Comparison of ENCODE assay signal across 8 mouse cellular contexts in genomic region chr12:109437559-109438350, GRCm38 (mm10). TPM values are rescaled to one million over a fixed set of nuclear protein-coding genes. Genes with fewer than 3 reads are reported as not detected.
DNase-seq lines count a peak whose midpoint lies in the region; ATAC-seq and TF ChIP-seq lines count a peak whose summit lies in the region.

No protein-coding gene starts in this region.

- intact Hi-C loops in heart, postnatal 14 days (cut with DNase I) = loop anchor here (1.0 to 5.0 kb wide), 4 partner anchors 100 to 936 kb away; no protein-coding TSS in a partner anchor

- peak; percentile 13 for DNase-seq in c-Kit-negative CD71-positive TER-119-positive erythroid progenitor cells, embryonic 14.5 days (ENCODE audit: low read depth, low spot score)
- peak; percentile 76 for DNase-seq in forebrain, embryonic 14.5 days (ENCODE audit: low spot score)
- peak; percentile 85 to 91 for DNase-seq in heart, postnatal 14 days
- DNase-seq in kidney, postnatal 4 days = peak; percentile 89 to 91
- peak; percentile 83 for DNase-seq in ovary, postnatal 14 days (ENCODE audit: low spot score)
- peak; percentile 87 to 97 for DNase-seq in thymus, postnatal 10 days (ENCODE audit: low spot score in 2 of 2)

- TF ChIP-seq POLR2A in ES-Bruce4 (IDR thresholded peaks at IDR 0.05; ENCODE audit: insufficient read depth, low read length) = no peak

- H3K27ac ChIP-seq in ES-Bruce4 (ENCODE audit: insufficient read depth, low read length) = no peak overlapping the region
- no peak overlapping the region for H3K27ac ChIP-seq in forebrain, embryonic 14.5 days (ENCODE audit: low read depth, low read length)
- peak overlapping the region; percentile 10; the same call in 1 of the 2 replicates for H3K27ac ChIP-seq in lung, embryonic 16.5 days (ENCODE audit: low read length)

- H3K27me3 ChIP-seq in ES-Bruce4 (ENCODE audit: control insufficient read depth, insufficient read depth, low read length, poor library complexity, severe bottlenecking) = no peaks in the 10 kb centered on the region
- H3K27me3 ChIP-seq in forebrain, embryonic 14.5 days (replicated peaks; ENCODE audit: control insufficient read depth, insufficient read depth, low read length) = no peaks in the 10 kb centered on the region
- no peaks in the 10 kb centered on the region for H3K27me3 ChIP-seq in lung, embryonic 16.5 days (ENCODE audit: control insufficient read depth, insufficient read depth, low read depth, low read length)

- H3K9ac ChIP-seq in ES-Bruce4 (ENCODE audit: low read depth, poor library complexity, severe bottlenecking) = no peak overlapping the region
- H3K9ac ChIP-seq in forebrain, embryonic 14.5 days (ENCODE audit: low read length) = no peak overlapping the region
- H3K9ac ChIP-seq in lung, embryonic 16.5 days (ENCODE audit: low read length) = 0 out of 2 replicates have a peak overlapping the region, but pooled peaks have one; percentile 1

- ATAC-seq in forebrain, embryonic 14.5 days = peak; percentile 52
- peak; percentile 72 for ATAC-seq in lung, embryonic 16.5 days (ENCODE audit: low read depth)

- 8% methylated on average over 25 of the region's 25 CpGs for WGBS in forebrain, embryonic 14.5 days
- 5% methylated on average over 25 of the region's 25 CpGs for WGBS in lung, embryonic 16.5 days

- no peak overlapping the region for H3K4me3 ChIP-seq in ES-Bruce4 (ENCODE audit: low read depth, low read length)
- no peak overlapping the region for H3K4me3 ChIP-seq in forebrain, embryonic 14.5 days (ENCODE audit: low read depth, low read length)
- peak overlapping the region; percentile 30 for H3K4me3 ChIP-seq in lung, embryonic 16.5 days (ENCODE audit: low read length)

- H3K4me1 ChIP-seq in ES-Bruce4 (ENCODE audit: control insufficient read depth, insufficient read depth, low read length) = no peaks in the 10 kb centered on the region
- H3K4me1 ChIP-seq in forebrain, embryonic 14.5 days (ENCODE audit: control insufficient read depth, insufficient read depth, low read length) = peaks cover 25% of the 10 kb centered on the region
- peaks cover 54% of the 10 kb centered on the region for H3K4me1 ChIP-seq in lung, embryonic 16.5 days (replicated peaks; ENCODE audit: control insufficient read depth, insufficient read depth, low read length)

- H3K9me3 ChIP-seq in ES-Bruce4 (replicated peaks; ENCODE audit: control insufficient read depth, insufficient read depth, low read length, poor library complexity, severe bottlenecking) = no peaks in the 10 kb centered on the region
- H3K9me3 ChIP-seq in forebrain, embryonic 14.5 days (replicated peaks; ENCODE audit: control insufficient read depth, low read length) = no peaks in the 10 kb centered on the region
- no peaks in the 10 kb centered on the region for H3K9me3 ChIP-seq in lung, embryonic 16.5 days (ENCODE audit: control insufficient read depth, low read length)

- TF ChIP-seq EP300 in ES-Bruce4 (IDR thresholded peaks at IDR 0.05; ENCODE audit: insufficient read depth, low read depth, low read length) = no peak

- H3K4me2 ChIP-seq in forebrain, embryonic 14.5 days (ENCODE audit: low read length) = peak overlapping the region; percentile 22; the same call in 1 of the 2 replicates
- H3K4me2 ChIP-seq in lung, embryonic 16.5 days (ENCODE audit: low read depth, low read length) = peak overlapping the region; percentile 42

- peak; percentile 74 for TF ChIP-seq CTCF in ES-Bruce4 (IDR thresholded peaks at IDR 0.05; ENCODE audit: low read depth, low read length)

- H3K36me3 ChIP-seq in ES-Bruce4 (ENCODE audit: control insufficient read depth, insufficient read depth, low read length, poor library complexity, severe bottlenecking) = no peaks in the 10 kb centered on the region
- no peaks in the 10 kb centered on the region for H3K36me3 ChIP-seq in forebrain, embryonic 14.5 days (ENCODE audit: control insufficient read depth, insufficient read depth, low read length)
- H3K36me3 ChIP-seq in lung, embryonic 16.5 days (ENCODE audit: control insufficient read depth, insufficient read depth, low read length) = no peaks in the 10 kb centered on the region

RNA-seq across cellular contexts. Expression of gene Dlk1, which starts 14.9 kb away (rescaled TPM):
- 2.4 and 2.8 TPM in 2 replicates for polyA plus RNA-seq in ES-Bruce4 (2011; ENCODE audit: insufficient read depth, insufficient read length, low read depth, missing spikeins)
- polyA plus RNA-seq in forebrain, embryonic 14.5 days (2014; fragmentation: Nextera tagmentation; extraction: Ambion mirVana) = 57.9 and 61.8 TPM in 2 replicates
- total RNA-seq in heart, postnatal 14 days (2021) = 1 to 10 TPM; 2.7 to 3.1 TPM
- polyA plus RNA-seq in lung, embryonic 16.5 days (2015; fragmentation: Nextera tagmentation; extraction: Ambion mirVana) = 702 and 746 TPM in 2 replicates

Comparison
In these comparisons a context has a peak if more than half of its experiments do, and no peak if none do; other contexts are left out.
1. DNase-seq: peak in every context shown above with its lines; median percentile 92 in thymus, postnatal 10 days; 90 in kidney, postnatal 4 days; 88 in heart, postnatal 14 days; 83 in ovary, postnatal 14 days; 76 in forebrain, embryonic 14.5 days; 13 in c-Kit-negative CD71-positive TER-119-positive erythroid progenitor cells, embryonic 14.5 days.
2. RNA of gene Dlk1, which starts 14.9 kb away (polyA plus RNA-seq): 702 to 746 TPM in lung, embryonic 16.5 days and 57.9 to 61.8 TPM in forebrain, embryonic 14.5 days; 2.4 to 2.8 TPM in ES-Bruce4; every median in the first group is over 10 times any median in the second.